Mouse (Mus musculus): ENCODE results near the gene Atp5j2.

Atp5j2 gene

DNA sequence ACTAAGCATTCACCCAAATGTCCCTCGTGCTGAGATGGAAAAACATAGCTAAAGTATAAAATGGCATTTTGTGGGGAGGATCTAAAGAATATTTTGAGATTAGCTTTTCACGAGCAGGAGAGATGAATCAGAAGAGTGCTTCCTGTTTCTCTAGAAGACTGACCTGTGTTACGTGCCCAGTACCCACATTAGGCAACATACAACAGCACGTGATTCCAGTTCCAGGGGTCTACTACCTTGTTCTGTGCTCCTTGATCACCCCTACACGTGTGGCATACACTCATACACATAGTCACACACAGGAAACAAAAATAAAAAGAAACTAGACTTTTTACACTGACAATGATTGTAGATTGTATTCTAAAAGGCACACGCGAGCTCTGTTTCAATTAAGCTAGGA is 8.5 kb upstream of the Atp5j2 start:
- no peak for DNase-seq

- DNase-seq = peak; percentile 92
Measured at GRCm38 (mm10) chr5:145190875-145191798, 725 bp downstream of the Atp5j2 start.

DNA sequence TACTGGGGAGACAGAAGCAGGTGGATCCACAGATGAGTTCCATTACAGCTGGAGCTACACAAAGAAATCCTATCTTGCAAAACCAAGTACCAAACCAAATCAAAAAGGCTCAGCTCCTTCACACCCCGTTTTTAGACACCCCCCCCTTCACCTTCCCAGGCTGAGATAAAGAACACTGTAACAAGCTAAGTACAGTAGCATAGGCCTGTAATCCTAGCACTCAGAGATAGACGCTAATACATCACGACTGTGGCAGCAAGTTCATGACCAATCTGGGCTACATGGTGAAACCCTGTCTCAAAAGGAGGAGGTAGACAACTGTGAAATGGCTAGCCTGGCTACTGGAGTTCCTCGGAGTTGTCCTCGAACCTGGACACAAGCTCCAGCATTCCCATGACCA is 1.5 kb downstream of the Atp5j2 start:
- DNase-seq = no peak

DNA sequence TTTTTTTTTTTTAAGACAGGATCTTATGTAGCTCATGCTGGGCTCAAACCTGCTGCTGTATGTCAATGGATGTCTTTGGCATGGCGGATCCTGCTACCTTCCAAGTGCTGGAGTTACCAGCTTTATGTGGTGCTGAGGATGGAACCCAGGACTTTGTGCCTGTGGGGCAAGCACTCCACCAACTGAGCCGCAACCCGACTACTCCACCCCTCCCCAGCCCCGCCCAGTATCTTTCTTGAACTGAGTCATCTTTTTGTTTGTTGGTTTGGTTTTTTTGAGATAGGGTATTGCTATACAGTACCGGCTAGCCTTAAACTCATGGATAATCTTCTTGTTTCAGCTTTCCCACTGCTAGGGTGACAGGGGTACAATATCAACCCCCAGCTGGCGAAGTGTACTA is 2.4 kb downstream of the Atp5j2 start:
- DNase-seq = no peak

GRCm38 (mm10) chr5:145185244-145185643 is 6.6 kb downstream of the Atp5j2 start:
- no peak for DNase-seq

DNA sequence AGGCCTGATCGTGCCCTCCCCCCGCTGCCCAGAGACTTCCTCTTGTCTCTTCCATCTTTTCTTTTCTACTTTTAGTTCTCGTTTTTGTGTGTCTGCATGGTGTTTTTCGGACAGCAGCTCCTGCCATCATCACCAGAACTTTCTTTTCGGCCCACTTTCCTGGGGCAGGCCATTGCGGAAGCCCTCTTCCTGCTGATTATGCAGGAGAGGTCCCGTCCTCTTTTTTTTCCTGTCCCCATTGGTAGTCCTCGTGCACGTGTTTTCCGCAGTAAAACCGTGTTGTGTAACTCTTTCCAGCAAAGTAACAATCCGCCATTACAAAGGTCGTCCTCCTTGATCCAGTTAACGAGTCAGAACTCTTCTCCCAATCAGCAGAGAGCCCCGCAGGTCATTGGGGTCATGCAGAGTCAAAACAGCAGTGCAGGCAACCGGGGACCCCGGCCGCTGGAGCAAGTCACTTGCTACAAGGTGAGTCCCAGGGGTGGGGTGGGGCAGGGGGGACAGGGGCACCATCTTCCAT is 13.3 kb downstream of the Atp5j2 start:
- no peak for DNase-seq

DNA sequence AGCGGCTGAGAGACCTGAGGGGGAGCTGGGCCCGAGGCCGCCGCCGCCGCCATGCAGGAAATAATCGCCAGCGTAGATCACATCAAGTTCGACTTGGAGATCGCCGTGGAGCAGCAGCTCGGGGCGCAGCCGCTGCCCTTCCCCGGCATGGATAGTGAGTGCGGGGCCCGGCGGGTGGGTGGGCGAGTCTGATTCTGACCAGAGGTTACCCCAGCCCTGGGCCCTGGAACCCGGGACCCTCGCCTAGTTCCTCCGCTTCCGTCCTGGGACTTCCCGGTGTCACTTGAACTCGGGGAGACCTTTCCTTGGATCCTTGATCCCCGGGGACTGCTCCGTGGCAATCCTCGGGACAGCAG is 24.6 kb downstream of the Atp5j2 start:
- DNase-seq = no peak

GRCm38 (mm10) chr5:145166536-145167305 is 25.1 kb downstream of the Atp5j2 start, which contains the start of the genes Ptcd1 and Cpsf4:
Gene Ptcd1, minus strand, starts transcription at chr5:145167108.
Gene Cpsf4, plus strand, starts transcription at chr5:145167213.
- DNase-seq = peak; percentile 99

DNA sequence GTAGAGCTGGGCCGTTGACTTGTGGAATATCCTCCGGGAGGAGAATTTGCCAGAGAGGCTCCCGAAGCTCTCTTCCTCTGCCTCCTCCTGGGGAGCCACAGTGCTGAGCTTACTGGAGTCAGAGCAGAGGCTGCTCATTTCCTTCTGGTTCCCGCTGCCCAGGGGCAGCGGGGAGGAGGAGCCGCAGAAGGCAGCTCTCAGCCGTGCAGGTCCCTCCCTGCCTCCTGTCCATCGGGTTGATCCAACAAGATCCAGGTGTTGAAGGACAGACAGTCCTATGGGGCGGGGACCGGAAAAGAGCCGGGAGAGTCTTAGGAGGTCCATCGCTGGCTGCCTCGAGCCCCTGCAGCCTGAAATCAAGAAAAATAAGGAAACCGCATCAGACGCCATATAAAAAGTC is 26.7 kb downstream of the Atp5j2 start:
- no peak for DNase-seq

- DNase-seq = no peak
Measured at GRCm38 (mm10) chr5:145164710-145165109, 27.2 kb downstream of the Atp5j2 start.

DNA sequence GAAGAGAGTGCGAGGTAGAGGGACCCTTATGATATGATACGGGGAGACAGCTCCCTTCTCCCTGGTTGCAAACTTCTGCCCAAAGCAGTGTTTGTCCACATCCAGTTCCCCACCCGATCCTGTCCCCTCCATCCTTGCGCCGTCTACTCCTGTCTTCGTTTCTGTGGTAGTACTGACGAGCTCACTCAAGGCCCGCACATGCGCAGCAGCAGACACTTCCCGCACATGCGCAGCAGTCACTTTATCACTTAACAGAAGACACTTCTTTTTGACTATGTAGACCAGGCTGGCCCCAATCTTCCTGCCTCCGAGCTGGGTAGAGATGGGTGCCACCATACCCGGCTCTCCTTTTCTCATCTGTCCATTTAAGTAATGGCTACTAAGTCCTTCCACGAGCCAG is 30.5 kb downstream of the Atp5j2 start:
- DNase-seq = no peak

DNA sequence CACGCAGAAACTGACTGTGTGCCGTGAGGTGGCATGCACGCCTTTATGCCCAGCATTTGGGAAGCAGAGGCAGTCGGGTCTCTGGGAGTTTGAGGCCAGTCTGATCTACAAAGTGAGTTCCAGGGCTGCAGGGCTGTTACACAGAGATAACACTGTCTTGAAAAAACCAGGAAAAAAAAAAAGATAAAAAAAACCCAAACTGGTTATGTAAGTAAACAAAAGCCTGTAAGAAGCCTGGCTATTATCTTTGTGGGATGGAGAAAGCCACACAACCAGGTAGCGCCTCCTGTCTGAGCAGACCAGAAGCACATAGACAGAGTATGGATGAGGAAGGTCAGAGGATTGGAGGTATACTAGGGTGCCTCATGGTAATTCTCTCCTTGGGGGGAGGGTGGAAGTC is 39.2 kb downstream of the Atp5j2 start:
- no peak for DNase-seq

DNA sequence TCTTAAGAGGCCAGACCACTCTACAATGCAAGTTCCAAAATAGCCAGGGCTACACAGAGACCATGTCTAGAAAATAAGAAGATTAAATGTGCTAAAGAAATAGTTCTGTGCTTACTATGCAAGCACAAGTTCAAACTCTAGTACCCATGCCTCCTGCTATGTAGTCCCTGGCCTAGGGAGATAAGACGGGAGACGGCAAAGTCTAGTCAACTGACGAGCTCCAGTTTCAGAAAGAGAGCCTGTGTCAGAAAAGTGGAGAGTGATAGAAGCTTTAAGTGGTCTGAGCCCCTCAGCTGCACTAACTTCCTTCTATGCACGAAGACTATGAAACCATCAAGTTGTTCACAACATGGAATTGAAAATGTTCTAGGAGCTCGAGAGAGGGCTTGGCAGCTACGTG is 42.6 kb downstream of the Atp5j2 start:
- no peak for DNase-seq

DNA sequence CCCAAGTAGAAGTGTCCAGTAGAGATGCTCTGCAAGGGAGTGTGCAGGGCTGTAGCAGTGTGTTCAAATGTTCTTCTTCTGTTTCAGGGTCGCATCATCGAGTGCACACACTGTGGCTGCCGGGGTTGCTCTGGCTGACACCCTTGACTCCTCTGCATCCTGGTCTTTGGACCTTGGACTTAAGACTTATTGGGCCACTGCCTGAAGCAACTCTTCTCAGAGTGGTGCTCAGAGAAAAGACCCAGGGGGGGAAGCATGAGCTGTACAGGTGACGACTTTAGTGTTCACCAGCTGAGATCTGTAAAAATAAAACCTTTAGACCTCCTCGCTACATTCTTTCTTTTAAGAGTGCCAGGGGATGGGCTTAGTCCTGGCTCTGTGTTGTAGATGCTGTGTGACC is 44.1 kb downstream of the Atp5j2 start:
- no peak for DNase-seq

- no peak for DNase-seq
Measured at GRCm38 (mm10) chr5:145140611-145141010, 51.3 kb downstream of the Atp5j2 start.

DNA sequence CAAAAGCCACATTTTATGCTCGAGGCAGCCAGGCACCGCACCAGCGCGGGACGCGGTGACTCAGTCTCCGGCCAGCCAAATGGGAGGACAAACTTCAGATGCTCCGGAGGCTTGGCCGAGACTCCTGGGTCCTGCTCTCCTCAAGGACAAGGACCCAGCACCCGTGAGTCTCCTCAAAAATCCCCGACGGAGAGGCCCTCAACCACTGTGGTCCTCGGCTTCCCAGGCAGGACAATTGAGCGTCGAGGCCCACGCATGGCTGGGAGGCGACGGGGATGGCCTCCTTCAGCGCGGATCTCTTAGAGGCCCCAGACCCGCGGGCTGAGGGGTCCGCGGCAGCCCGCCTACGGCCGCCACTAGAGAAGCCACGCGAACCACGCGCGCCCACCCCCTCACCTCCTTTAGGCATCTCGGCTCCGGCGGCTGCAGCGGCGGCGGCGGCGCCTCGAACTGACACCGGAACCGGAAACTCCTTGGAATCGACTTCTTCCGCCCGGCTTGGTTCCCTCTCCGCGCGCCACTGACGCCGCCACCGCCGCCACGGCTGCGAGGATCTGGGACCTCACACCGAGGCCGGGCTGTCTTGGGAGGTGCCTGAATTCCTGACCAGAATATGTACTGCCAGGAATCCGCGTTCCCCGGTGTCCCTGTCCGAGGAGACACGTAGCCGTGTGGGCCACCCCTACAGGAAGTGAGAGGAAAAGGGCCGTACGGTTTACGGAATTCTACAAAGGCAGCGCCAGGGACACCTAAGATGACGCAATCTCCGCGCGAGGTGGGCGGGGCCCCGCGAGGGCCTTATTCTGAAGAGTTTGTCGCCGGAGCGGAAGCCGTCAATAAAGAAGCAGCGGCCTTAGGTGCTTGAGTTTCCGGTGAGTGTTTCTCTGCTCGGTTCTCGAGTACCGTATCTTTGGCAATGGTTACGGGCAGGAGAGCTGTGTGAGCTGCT is 52.0 kb downstream of the Atp5j2 start, which contains the start of the genes Pdap1 and Bud31:
Gene Pdap1 (minus strand): TSS at position 668 of the 949 bp plus-strand sequence.
Gene Bud31 (plus strand): TSS at position 792 of the 949 bp plus-strand sequence.
- peak; percentile 93 for DNase-seq

GRCm38 (mm10) chr5:145138836-145139235 is 53.0 kb downstream of the Atp5j2 start:
- DNase-seq = no peak
